Mouse (Mus musculus): Measurements from ENCODE around the gene Pitx1.

- TF ChIP-seq CTCF (IDR thresholded peaks at IDR 0.05) (peak; percentile 22; the same call in 1 of the 2 replicates), EP300 (IDR thresholded peaks at IDR 0.05) (no peak)
These were observed 26.9 kb downstream of the Pitx1 start for GRCm38 (mm10) chr13:55809041-55809623.
